Mouse (Mus musculus) embryonic facial prominence, embryonic 12.5 days (tissue): ENCODE data around the gene Atp6v1fnb. TPM values are rescaled to one million over a fixed set of nuclear protein-coding genes. Genes with fewer than 3 reads are reported as not detected.

Experiments
- ATAC-seq: fragments of 200-750 bp; cut with Nextera tagmentation; 2 replicates; pipeline ENCODE4 v1.8.0; 2017; ENCODE audit not compliant: insufficient number of reproducible peaks, insufficient read depth, low FRiP score, low TSS enrichment
- H3K27ac ChIP-seq: fragments of 300-500 bp; sonication (generic); 2 replicates; pipeline ENCODE4 v1.5.1; 2016; ENCODE audit warnings: mild to moderate bottlenecking
- H3K27me3 ChIP-seq: fragments of 300-500 bp; sonication (generic); 2 replicates; pipeline ENCODE4 v1.6.1; 2016; ENCODE audit warnings: mild to moderate bottlenecking, moderate library complexity
- H3K36me3 ChIP-seq: fragments of 300-500 bp; sonication (generic); 2 replicates; pipeline ENCODE4 v1.6.1; 2016; ENCODE audit warnings: mild to moderate bottlenecking
- H3K4me1 ChIP-seq: fragments of 300-500 bp; sonication (generic); 2 replicates; pipeline ENCODE4 v1.6.1; 2016
- H3K4me2 ChIP-seq: fragments of 300-500 bp; sonication (generic); replicated peaks from 2 replicates; pipeline ENCODE4 v1.6.1; 2016; ENCODE audit warnings: mild to moderate bottlenecking, moderate library complexity
- H3K4me3 ChIP-seq: fragments of 300-500 bp; sonication (generic); 2 replicates; pipeline ENCODE4 v1.5.1; 2016; ENCODE audit warnings: mild to moderate bottlenecking
- H3K9ac ChIP-seq: fragments of 300-500 bp; sonication (generic); 2 replicates; pipeline ENCODE4 v1.6.1; 2016; ENCODE audit warnings: mild to moderate bottlenecking, moderate library complexity
- H3K9me3 ChIP-seq: fragments of 300-500 bp; sonication (generic); 2 replicates; pipeline ENCODE4 v1.6.1; 2016; ENCODE audit warnings: mild to moderate bottlenecking, moderate library complexity
- WGBS: fragments of 180-500 bp; shearing (Covaris S2); methylation state at CpG from one replicate; pipeline ENCODE4 v1.1.7; 2016; 5-methylcytosine and 5-hydroxymethylcytosine counted together
- polyA plus RNA-seq: library from polyadenylated mRNA; unstranded; fragments of >200 nt; fragmentation: Nextera tagmentation; extraction: Ambion mirVana; gene quantifications from 2 replicates; pipeline ENCODE4 v1.2.1, GENCODE M21; 2016

Gene Atp6v1fnb
- 0.36 and 0.41 TPM in 2 replicates for polyA plus RNA-seq

DNA sequence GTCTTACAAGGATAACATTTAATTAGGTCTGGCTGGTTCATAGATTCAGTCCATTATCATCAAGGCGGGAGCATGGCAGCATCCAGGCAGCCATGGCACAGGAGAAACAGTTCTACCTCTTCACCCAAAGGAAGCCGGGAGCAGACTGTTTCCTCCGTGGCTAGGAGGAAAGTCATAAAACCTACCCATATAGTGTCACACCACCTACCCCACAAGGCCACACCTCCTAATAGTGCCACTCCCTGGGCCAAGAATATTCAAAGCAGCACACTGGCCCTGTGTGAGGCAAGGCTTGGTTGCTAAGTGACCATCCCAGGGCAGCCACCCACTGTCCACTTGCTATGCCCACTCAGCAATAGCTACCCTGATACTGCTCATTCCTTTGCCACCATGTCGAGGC is at the start of gene Atp6v1fnb:
TSS of gene Atp6v1fnb (plus strand) at position 301 of the 400 bp plus-strand sequence.
- H3K4me2 ChIP-seq: no peak within 1 kb of the TSS
- H3K36me3 ChIP-seq: peaks cover 20% of the 10 kb centered on the region
- H3K4me1 ChIP-seq: peaks cover 9% of the 10 kb centered on the region
- no peak within 1 kb of the TSS for H3K4me3 ChIP-seq
- H3K9ac ChIP-seq: no peak within 1 kb of the TSS; the same call in 1 of the 2 replicates
- H3K27ac ChIP-seq: no peak within 1 kb of the TSS
- WGBS: 93% methylated on average over 4 of the region's 4 CpGs
- no peaks in the 10 kb centered on the region for H3K9me3 ChIP-seq
- no peaks in the 10 kb centered on the region for H3K27me3 ChIP-seq
- no peak for ATAC-seq

DNA sequence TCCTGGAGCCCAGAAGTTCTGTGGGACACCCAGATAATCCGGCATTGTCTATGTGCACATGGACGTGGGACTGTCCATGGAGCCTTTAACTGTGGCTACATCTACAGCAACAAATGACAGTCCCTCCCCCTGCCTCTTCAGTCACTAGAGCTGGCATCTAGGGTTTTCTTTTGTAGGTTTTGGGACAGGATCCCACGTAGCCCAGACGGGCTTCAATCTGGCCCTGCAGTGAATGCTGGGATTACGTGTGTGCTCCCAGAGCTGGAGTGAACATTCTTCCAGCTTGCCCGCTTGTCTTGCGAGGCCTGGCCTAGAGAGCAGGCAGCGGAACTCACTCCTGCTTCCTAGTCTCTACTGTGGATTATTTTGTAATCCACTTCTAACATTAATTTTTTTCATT is 46.1 kb upstream of the Atp6v1fnb start:
- Histone ChIP-seq H3K9ac (no peak overlapping the region), H3K9me3 (no peaks in the 10 kb centered on the region), H3K36me3 (no peaks in the 10 kb centered on the region), H3K4me1 (no peaks in the 10 kb centered on the region), H3K27ac (no peak overlapping the region), H3K27me3 (no peaks in the 10 kb centered on the region), H3K4me2 (no peak overlapping the region), H3K4me3 (no peak overlapping the region)
- no peak for ATAC-seq
- 85% methylated on average over 8 of the region's 8 CpGs for WGBS

DNA sequence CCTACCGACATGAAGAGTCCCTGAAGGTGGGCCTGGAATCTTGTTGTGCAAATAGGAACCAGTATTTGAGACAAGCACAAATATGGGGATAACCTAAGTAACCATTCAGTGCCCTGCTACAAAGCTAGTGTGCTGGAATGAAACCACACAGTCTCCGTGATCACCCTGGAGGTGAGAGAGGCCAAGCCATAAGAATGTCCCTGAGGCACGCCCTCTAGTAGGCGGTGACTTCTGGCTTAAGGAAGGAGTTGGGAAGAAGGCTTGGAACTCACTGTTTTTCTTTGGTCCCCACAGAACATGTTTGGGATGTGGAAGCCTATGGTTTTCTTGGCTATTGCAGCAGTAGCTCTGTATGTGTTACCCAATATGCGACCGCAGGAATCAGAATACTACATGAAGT is 44.9 kb upstream of the Atp6v1fnb start:
- 70% methylated on average over 6 of the region's 6 CpGs for WGBS
- H3K27ac ChIP-seq: no peak overlapping the region
- peaks cover 8% of the 10 kb centered on the region for H3K4me1 ChIP-seq
- no peaks in the 10 kb centered on the region for H3K9me3 ChIP-seq
- peaks cover 1% of the 10 kb centered on the region; the same call in 1 of the 2 replicates for H3K27me3 ChIP-seq
- no peak overlapping the region for H3K9ac ChIP-seq
- no peak for ATAC-seq
- H3K4me3 ChIP-seq: no peak overlapping the region
- H3K4me2 ChIP-seq: no peak overlapping the region
- H3K36me3 ChIP-seq: no peaks in the 10 kb centered on the region

DNA sequence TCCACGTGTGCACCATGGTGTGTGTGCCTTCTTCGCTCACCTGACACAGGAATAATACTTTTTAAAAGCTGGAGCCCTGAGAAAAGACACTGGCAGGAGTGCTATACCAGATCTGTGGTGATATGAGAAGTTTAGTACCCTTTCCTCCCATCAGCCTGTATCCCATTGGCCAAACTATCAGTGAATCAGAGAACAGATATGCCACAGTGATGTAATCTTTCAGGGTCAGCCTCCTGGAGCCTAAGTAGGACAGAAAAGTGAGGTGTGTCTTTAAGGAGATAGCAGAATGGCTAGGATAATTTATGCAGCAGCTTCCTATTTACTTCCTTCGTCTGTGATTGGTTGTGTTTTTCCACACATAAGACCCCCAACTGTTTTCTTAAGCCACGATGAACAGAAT is 43.1 kb upstream of the Atp6v1fnb start:
- no peaks in the 10 kb centered on the region for H3K9me3 ChIP-seq
- ATAC-seq: no peak
- WGBS: 58% methylated on average over 4 of the region's 4 CpGs
- H3K27me3 ChIP-seq: peaks cover 16% of the 10 kb centered on the region
- H3K9ac ChIP-seq: no peak overlapping the region
- peaks cover 22% of the 10 kb centered on the region for H3K4me1 ChIP-seq
- H3K4me2 ChIP-seq: no peak overlapping the region
- no peak overlapping the region for H3K4me3 ChIP-seq
- H3K36me3 ChIP-seq: no peaks in the 10 kb centered on the region
- no peak overlapping the region for H3K27ac ChIP-seq

DNA sequence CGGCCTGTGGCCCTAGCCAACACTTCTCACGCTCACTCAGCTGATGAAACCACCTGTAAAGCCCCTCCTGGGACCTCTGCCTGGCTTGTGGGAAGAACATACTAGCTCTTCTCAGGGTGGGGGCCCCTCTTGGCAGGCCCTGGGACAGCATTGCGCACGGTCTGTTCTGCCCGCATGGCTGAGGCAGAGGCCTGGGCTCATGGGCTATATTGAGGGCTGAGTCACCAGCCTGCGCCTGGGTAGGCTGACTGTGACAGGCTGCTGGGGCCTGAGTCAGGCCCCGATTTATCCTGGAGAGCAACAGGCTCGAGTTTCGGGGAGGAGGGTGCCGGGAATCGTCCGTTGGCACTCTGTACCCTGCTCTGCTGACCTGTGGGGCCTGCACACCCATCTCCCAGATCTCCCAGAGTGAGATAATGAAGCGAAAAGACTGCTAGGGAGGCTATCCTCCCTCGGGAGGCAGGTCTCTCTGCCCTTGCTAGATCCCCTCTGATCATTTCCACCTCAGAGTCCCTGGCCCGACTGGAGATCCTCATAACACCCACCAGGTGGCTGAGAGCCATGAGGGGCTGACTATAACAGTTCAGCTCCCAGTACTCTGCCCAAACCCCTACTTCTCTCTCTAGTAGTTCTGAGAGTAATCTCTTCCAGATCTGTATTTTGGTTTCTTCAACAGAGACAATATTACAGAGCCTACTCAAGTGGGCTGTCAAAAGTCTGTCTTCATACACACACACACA is 40.4 kb upstream of the Atp6v1fnb start:
- H3K27me3 ChIP-seq: peaks cover 29% of the 10 kb centered on the region
- no peaks in the 10 kb centered on the region for H3K9me3 ChIP-seq
- H3K4me3 ChIP-seq: no peak overlapping the region
- no peaks in the 10 kb centered on the region for H3K36me3 ChIP-seq
- peaks cover 44% of the 10 kb centered on the region for H3K4me1 ChIP-seq
- no peak overlapping the region; the same call in 1 of the 2 replicates for H3K9ac ChIP-seq
- H3K4me2 ChIP-seq: no peak overlapping the region
- WGBS: 42% methylated on average over 15 of the region's 15 CpGs
- H3K27ac ChIP-seq: no peak overlapping the region
- ATAC-seq: no peak

DNA sequence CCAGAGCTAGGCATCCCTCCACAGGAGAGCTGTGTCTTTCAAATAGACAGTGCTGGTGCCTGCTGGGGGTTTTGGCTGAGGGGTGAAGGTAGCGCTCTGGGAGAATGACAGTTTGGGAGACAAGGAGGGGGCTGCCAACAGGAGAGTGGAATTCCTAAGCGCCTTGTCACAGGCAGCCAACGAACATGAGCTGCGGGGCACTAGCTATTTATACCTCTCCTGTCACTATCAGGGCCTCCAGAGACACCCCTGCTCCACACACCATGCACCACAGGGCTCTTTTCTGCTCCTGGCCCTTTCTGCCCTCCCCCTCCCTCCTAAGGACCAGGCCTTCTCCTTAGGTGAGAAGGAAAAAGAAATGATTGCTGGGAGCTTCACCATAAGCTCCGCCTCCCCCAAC is 39.8 kb upstream of the Atp6v1fnb start:
- H3K4me1 ChIP-seq: peaks cover 51% of the 10 kb centered on the region
- no peaks in the 10 kb centered on the region for H3K36me3 ChIP-seq
- no peak for ATAC-seq
- no peak overlapping the region for H3K4me2 ChIP-seq
- H3K9me3 ChIP-seq: no peaks in the 10 kb centered on the region
- H3K27me3 ChIP-seq: peaks cover 29% of the 10 kb centered on the region
- no peak overlapping the region for H3K4me3 ChIP-seq
- WGBS: 23% methylated on average over 5 of the region's 5 CpGs
- H3K9ac ChIP-seq: no peak overlapping the region; the same call in 1 of the 2 replicates
- no peak overlapping the region for H3K27ac ChIP-seq

DNA sequence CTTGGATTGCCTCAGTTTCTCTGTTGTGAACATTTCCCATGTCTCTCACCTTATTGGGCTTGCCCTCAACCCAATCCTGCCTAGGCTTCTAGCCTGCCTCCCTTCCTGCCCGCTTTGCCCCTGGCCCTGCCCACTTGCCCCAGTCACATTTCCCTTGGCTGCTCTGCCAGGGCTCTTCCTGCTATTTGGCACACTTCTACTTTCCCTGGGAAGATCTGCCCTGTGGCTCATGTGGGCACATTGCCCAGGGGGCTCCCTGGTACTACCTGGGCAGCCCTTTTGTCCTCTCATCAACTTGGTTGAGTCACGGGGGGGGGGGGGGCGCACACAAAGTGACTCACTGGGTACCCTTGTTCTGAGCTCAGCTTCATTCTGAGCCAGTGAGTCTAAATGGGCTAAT is 39.1 kb upstream of the Atp6v1fnb start:
- peaks cover 56% of the 10 kb centered on the region for H3K4me1 ChIP-seq
- H3K9ac ChIP-seq: no peak overlapping the region
- H3K27me3 ChIP-seq: peaks cover 29% of the 10 kb centered on the region
- no peak for ATAC-seq
- WGBS: 48% methylated on average over 3 of the region's 3 CpGs
- no peaks in the 10 kb centered on the region for H3K36me3 ChIP-seq
- H3K4me3 ChIP-seq: no peak overlapping the region
- no peak overlapping the region for H3K4me2 ChIP-seq
- H3K27ac ChIP-seq: no peak overlapping the region
- H3K9me3 ChIP-seq: no peaks in the 10 kb centered on the region

DNA sequence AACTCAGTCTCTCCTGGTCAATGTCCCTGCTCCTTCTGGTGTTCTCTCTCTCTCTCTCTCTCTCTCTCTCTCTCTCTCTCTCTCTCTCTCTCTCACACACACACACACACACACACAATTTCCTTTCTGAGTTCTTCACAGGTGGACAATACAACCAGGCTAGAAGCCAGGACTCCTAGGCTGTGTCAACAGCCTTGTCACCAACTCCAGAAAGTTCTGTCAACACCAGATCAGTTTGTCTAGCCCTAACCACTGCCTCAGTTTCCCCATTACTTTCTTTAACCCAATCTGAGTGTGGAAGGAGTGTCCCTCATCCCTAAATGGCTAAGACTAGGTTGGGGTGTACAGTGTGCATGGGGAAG is 38.6 kb upstream of the Atp6v1fnb start:
- ATAC-seq: no peak
- Histone ChIP-seq H3K4me2 (peak overlapping the region; percentile 84), H3K36me3 (no peaks in the 10 kb centered on the region), H3K27ac (0 out of 2 replicates have a peak overlapping the region, but pooled peaks have one; percentile 46), H3K9me3 (no peaks in the 10 kb centered on the region), H3K4me3 (peak overlapping the region; percentile 50), H3K4me1 (peaks cover 59% of the 10 kb centered on the region), H3K9ac (peak overlapping the region; percentile 56; the same call in 1 of the 2 replicates), H3K27me3 (peaks cover 29% of the 10 kb centered on the region)

DNA sequence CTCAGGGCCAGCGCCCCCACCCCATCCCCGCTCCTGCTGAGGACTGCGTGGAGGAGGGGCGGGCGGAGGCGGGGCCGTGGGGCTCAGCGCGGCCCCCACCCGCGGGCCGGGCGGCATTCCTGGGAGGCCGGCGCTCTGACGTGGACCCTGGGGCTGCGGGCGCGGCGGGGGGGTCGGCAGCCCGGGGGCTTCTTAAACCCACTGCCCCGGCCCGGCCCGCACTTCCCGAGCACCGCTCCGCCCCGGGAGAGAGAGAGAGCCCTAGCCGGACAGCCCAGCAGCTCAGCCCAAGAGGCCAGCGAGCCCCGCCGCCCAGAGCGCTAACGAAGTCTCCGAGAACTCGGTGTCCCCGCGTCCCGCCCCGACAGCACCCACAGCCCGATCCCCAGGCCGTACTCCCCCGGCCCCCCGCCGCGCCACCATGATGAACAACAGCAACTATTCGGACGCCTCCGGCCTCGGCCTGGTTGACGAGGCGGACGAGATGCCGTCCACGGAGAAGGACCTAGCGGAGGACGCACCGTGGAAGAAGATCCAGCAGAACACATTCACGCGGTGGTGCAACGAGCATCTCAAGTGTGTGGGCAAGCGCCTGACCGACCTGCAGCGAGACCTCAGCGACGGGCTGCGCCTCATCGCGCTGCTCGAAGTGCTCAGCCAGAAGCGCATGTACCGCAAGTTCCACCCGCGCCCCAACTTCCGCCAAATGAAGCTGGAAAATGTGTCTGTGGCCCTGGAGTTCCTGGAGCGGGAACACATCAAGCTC is 38.0 kb upstream of the Atp6v1fnb start, which contains the start of gene Flnc:
TSS of gene Flnc (plus strand) at position 219 of the 766 bp plus-strand sequence.
- Histone ChIP-seq H3K4me3 (peak within 1 kb of the TSS; percentile 50), H3K27me3 (peaks cover 29% of the 10 kb centered on the region), H3K4me1 (peaks cover 59% of the 10 kb centered on the region), H3K27ac (peak within 1 kb of the TSS; percentile 86; the same call in 1 of the 2 replicates), H3K9me3 (no peaks in the 10 kb centered on the region), H3K9ac (peak within 1 kb of the TSS; percentile 56), H3K4me2 (peak within 1 kb of the TSS; percentile 84), H3K36me3 (no peaks in the 10 kb centered on the region)
- under 1% methylated on average over 68 of the region's 77 CpGs for WGBS
- ATAC-seq: no peak

DNA sequence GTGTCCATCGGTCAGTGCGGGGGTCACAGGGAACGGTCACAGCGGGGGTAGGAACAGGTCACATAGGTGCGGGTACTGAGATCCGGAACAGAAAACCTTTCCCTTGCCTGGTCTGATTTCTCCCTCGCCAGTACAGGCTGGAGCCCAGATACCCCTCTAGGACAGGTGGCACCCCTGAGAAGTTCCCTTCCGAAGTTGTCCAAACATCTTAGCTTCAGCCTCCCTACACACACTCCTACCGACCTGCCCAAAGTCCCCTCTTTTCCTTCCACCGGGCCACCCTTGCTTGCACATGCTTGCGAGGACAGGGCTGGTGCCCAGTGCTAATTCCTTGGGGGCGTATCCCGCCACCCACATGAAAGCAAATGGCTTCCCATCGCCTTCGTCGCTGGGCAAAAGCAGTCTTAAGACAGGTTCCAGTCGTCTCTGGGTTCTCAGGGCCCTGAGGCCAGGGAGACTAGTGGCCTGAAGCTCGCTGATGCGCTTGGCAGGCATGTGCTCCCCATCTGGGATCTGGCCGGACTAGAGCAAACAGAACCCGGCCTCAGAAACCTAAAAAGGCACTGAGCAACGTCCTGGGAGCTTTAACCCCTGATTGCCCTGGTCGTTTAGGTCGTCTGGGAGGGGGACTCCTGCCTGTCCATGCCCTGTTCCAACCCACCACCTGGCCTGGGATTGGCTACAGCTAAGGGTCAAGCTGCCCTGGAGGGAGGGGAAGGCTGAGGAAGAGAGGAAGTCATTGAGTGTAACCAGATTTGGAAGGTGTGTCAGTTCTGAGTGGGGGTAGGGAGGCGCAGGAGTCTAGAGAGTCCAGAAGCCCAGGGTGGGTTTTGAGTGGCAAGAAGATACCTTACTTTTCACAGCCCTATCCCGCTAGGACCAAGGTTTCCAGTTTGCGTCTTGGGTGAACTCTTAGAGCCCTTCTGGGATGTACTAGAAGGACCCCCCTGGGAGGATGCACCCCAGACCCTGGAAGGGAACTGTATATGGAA is 37.1 kb upstream of the Atp6v1fnb start:
- H3K36me3 ChIP-seq: 0 out of 2 replicates have a peak, but pooled peaks cover under 1% of the 10 kb centered on the region
- ATAC-seq: no peak
- peaks cover 30% of the 10 kb centered on the region for H3K27me3 ChIP-seq
- peak overlapping the region; percentile 50 for H3K4me3 ChIP-seq
- peak overlapping the region; percentile 84 for H3K4me2 ChIP-seq
- 4% methylated on average over 27 of the region's 27 CpGs for WGBS
- peak overlapping the region; percentile 56 for H3K9ac ChIP-seq
- peak overlapping the region; percentile 86; the same call in 1 of the 2 replicates for H3K27ac ChIP-seq
- H3K9me3 ChIP-seq: no peaks in the 10 kb centered on the region
- peaks cover 59% of the 10 kb centered on the region for H3K4me1 ChIP-seq
